8 mouse cellular contexts compared by ENCODE assay signal in genomic region chr5:104508195-104508891, GRCm38 (mm10). TPM values are rescaled to one million over a fixed set of nuclear protein-coding genes. Genes with fewer than 3 reads are reported as not detected.
A peak's percentile ranks its signal among the peaks of the same experiment; 100 is the strongest.
DNase-seq lines count a peak whose midpoint lies in the region; ATAC-seq and TF ChIP-seq lines count a peak whose summit lies in the region.

BC005561 (plus strand) TSS chr5:104508352.

- H3K36me3 ChIP-seq in hindbrain, embryonic 15.5 days, result peaks cover 18% of the 10 kb centered on the region

- H3K27me3 ChIP-seq in Patski, result no peaks in the 10 kb centered on the region
- H3K27me3 ChIP-seq in hindbrain, embryonic 15.5 days, result no peaks in the 10 kb centered on the region

- CTCF ChIA-PET in Patski (lab: Charles Lee), result no interaction called here

- in situ Hi-C loops in Patski (cut with MboI; ENCODE audit: low pct_unique_long_range_greater_than_20kb), result no loop called here

- H3K27ac ChIP-seq in hindbrain, embryonic 15.5 days (replicated peaks), result peak within 1 kb of the TSS; percentile 92

- POLR2A ChIA-PET in Patski (lab: Charles Lee), result interaction anchor here (1.3 kb wide), 1 partner anchor 24 kb away, joined by 3 read pairs; no protein-coding TSS in a partner anchor

- H3K4me3 ChIP-seq in hindbrain, embryonic 15.5 days, result peak within 1 kb of the TSS; percentile 94

- under 1% methylated on average over 63 of the region's 83 CpGs for WGBS in hindbrain, embryonic 15.5 days

- H3K4me1 ChIP-seq in hindbrain, embryonic 15.5 days (replicated peaks), result peaks cover 19% of the 10 kb centered on the region

- no peak for TF ChIP-seq CTCF in Patski (IDR thresholded peaks at IDR 0.05)

- no peaks in the 10 kb centered on the region for H3K9me3 ChIP-seq in hindbrain, embryonic 15.5 days

- ATAC-seq in Patski, result peak; percentile 83
- ATAC-seq in hindbrain, embryonic 15.5 days (ENCODE audit: low FRiP score, low read depth), result peak; percentile 95

- H3K4me2 ChIP-seq in hindbrain, embryonic 15.5 days, result peak within 1 kb of the TSS; percentile 78

- H3K9ac ChIP-seq in hindbrain, embryonic 15.5 days, result peak within 1 kb of the TSS; percentile 94

- DNase-seq in Patski (ENCODE audit: low read depth, low spot score), result peak; percentile 20
- peak; percentile 91 to 92 for DNase-seq in cerebellum, postnatal 14 days
- DNase-seq in frontal cortex, postnatal 25 days (ENCODE audit: low spot score in 2 of 2), result peak; percentile 74 to 78
- peak; percentile 50 for DNase-seq in left cerebral cortex, adult 11 months (ENCODE audit: low spot score)
- peak; percentile 87 to 91 for DNase-seq in lung, postnatal 4 days
- DNase-seq in retina, postnatal 7 days (ENCODE audit: low read depth, low spot score), result peak; percentile 84
- DNase-seq in urinary bladder, adult 2 months (ENCODE audit: low spot score), result peak; percentile 76

RNA-seq across cellular contexts. Expression of gene BC005561, which starts in this region (rescaled TPM):
- polyA plus RNA-seq in Patski (2021), result 5.2 TPM
- 11.7 and 13.4 TPM in 2 replicates for polyA plus RNA-seq in hindbrain, embryonic 15.5 days (2015; fragmentation: Nextera tagmentation; extraction: Ambion mirVana)
- 1.5 and 1.9 TPM in 2 replicates for polyA plus RNA-seq in urinary bladder, adult 2 months (2012; rRNA removed)

Comparison
In these comparisons a context has a peak if more than half of its experiments do, and no peak if none do; other contexts are left out.
1. Peak in every context shown above with its lines: DNase-seq, ATAC-seq, H3K4me3 ChIP-seq and H3K27ac ChIP-seq.
2. DNase-seq: peak in every context shown above with its lines; median percentile 92 in cerebellum, postnatal 14 days; 89 in lung, postnatal 4 days; 84 in retina, postnatal 7 days; 76 in frontal cortex, postnatal 25 days; 76 in urinary bladder, adult 2 months; 50 in left cerebral cortex, adult 11 months; 20 in Patski.